Mouse (Mus musculus): ENCODE results near the gene Podxl2. TPM values are rescaled to one million over a fixed set of nuclear protein-coding genes. Genes with fewer than 3 reads are reported as not detected.
A peak's percentile ranks its signal among the peaks of the same experiment; 100 is the strongest.

Podxl2 gene
- polyA plus RNA-seq (2012; fragmentation: generic; extraction: Trizol), result 2.8 TPM
- long read RNA-seq, experiment 1, partial matches to known transcripts, result 1 of 8 reads
- long read RNA-seq, experiment 1, other reads (novel, unspliced or antisense), result 3 of 8 reads
- long read RNA-seq, experiment 2, transcript Podxl2-210 (8 exons, 2,065 nt), result major isoform, 18 of 21 reads
- long read RNA-seq, experiment 2, partial matches to known transcripts, result 0 of 21 reads
- long read RNA-seq, experiment 2, other reads (novel, unspliced or antisense), result 3 of 21 reads

DNA sequence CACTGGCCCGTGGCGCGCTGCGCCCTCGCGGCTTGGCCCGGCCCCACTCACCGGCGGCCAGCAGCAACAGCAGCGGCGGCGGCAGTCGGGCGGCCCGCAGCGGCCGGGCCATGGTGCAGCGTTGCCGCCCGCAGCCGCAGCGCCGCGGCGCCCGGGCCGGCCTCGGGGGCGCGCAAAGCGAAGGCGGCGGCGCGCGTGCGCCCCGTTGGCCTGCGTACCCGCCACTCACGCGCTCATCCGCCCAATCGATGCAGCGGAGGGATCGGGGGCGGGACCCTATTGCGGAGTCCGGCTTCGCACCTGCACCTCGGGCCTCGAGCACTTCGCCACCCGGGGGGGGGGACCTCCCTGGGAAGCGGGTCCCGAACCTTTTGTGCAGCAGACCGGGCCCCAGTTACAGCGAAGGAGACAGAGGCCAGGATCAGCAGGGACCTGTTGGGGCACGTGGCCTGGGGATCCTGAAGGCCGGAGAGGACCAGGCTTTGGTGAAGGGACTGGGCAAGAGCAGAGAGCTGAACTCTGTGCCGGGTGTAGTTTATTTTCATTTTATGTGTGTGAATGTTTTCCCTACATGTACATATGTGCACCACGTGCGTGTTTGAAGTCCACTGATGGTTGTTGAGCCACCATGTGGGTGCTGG lies at the start of gene Podxl2:
TSS of gene Podxl2 (minus strand) at position 177 of the 641 bp plus-strand sequence.
- TF ChIP-seq CEBPB (IDR thresholded peaks at IDR 0.05; ENCODE audit: low read depth) (no peak), USF1 (IDR thresholded peaks at IDR 0.05; ENCODE audit: low read depth) (no peak), FOSL1 (IDR thresholded peaks at IDR 0.05; ENCODE audit: insufficient read depth, low read length, poor library complexity, severe bottlenecking) (no peak), MAX (IDR thresholded peaks at IDR 0.05) (no peak), CTCF (IDR thresholded peaks at IDR 0.05; ENCODE audit: control insufficient read depth, insufficient read depth, insufficient read length) (no peak), MYOG (IDR thresholded peaks at IDR 0.05; ENCODE audit: control insufficient read depth, extremely low read depth, insufficient read length) (no peak), MYOD1 (IDR thresholded peaks at IDR 0.05; ENCODE audit: control insufficient read depth, insufficient read length, low read depth) (no peak)
- Histone ChIP-seq H3K79me2 (ENCODE audit: control insufficient read depth, insufficient read depth) (no peaks in the 10 kb centered on the region), H3ac (ENCODE audit: control insufficient read depth, insufficient read length, low read depth) (peak within 1 kb of the TSS; percentile 41), H3K79me3 (ENCODE audit: low read depth) (no peaks in the 10 kb centered on the region), H3K36me3 (ENCODE audit: control insufficient read depth, insufficient read depth) (peaks cover 3% of the 10 kb centered on the region), H3K4me3 (ENCODE audit: insufficient read depth, poor library complexity, severe bottlenecking) (peak within 1 kb of the TSS; percentile 6), H3K27me3 (ENCODE audit: control insufficient read depth, insufficient read depth, insufficient read length) (peaks cover 16% of the 10 kb centered on the region)

DNA sequence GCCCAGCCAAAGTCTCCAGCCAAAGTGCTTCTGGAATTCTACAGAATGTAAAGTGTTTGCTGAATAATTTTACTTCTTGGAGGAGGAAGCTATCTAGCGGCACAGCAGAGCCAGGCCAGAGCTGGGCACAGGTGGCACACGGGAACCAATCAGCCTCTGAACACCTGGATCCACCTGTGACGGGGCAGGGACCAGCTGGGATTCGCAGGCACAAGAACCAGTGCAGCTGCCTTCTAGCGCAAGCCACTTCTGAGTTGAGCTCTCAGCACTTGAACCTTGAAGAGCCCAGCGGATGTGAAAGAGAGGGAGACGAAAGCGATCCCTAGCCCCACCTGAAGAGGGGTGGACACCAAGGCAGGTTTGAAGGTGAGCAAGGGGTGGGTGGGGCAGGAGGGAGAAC lies 44.0 kb upstream of the Podxl2 start:
- TF ChIP-seq MAX (IDR thresholded peaks at IDR 0.05) (no peak), CEBPB (IDR thresholded peaks at IDR 0.05; ENCODE audit: low read depth) (no peak), MYOD1 (IDR thresholded peaks at IDR 0.05; ENCODE audit: control insufficient read depth, insufficient read length, low read depth) (no peak), CTCF (IDR thresholded peaks at IDR 0.05; ENCODE audit: control insufficient read depth, insufficient read depth, insufficient read length) (no peak), FOSL1 (IDR thresholded peaks at IDR 0.05; ENCODE audit: insufficient read depth, low read length, poor library complexity, severe bottlenecking) (no peak), USF1 (IDR thresholded peaks at IDR 0.05; ENCODE audit: low read depth) (no peak), MYOG (IDR thresholded peaks at IDR 0.05; ENCODE audit: control insufficient read depth, extremely low read depth, insufficient read length) (no peak)
- Histone ChIP-seq H3K79me3 (ENCODE audit: low read depth) (no peaks in the 10 kb centered on the region), H3K79me2 (ENCODE audit: control insufficient read depth, insufficient read depth) (no peaks in the 10 kb centered on the region), H3K4me3 (ENCODE audit: insufficient read depth, poor library complexity, severe bottlenecking) (no peak overlapping the region), H3K27me3 (ENCODE audit: control insufficient read depth, insufficient read depth, insufficient read length) (no peaks in the 10 kb centered on the region), H3K36me3 (ENCODE audit: control insufficient read depth, insufficient read depth) (no peaks in the 10 kb centered on the region), H3ac (ENCODE audit: control insufficient read depth, insufficient read length, low read depth) (no peak overlapping the region)

DNA sequence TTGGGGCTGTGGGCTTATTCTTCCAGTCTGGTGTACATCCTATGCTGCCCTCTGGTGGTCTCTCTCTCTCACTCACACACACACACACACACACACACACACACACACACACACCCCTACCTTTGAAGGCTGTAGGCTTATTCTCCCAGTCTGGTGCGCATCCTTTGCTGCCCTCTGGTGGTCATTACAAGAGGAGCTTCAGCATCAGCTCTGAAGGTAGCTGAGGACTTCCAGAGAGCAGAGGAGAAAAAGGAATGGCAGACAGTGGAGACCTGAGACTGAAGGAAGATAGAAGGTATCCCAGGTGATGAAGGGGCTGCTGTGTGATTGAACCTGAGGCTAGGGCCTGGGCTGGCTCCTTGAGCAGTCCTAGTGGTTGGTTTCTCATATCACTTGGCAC lies 41.3 kb upstream of the Podxl2 start:
- Histone ChIP-seq H3K79me2 (ENCODE audit: control insufficient read depth, insufficient read depth) (no peaks in the 10 kb centered on the region), H3K27me3 (ENCODE audit: control insufficient read depth, insufficient read depth, insufficient read length) (no peaks in the 10 kb centered on the region), H3K36me3 (ENCODE audit: control insufficient read depth, insufficient read depth) (peaks cover 5% of the 10 kb centered on the region), H3ac (ENCODE audit: control insufficient read depth, insufficient read length, low read depth) (no peak overlapping the region), H3K4me3 (ENCODE audit: insufficient read depth, poor library complexity, severe bottlenecking) (no peak overlapping the region), H3K79me3 (ENCODE audit: low read depth) (no peaks in the 10 kb centered on the region)
- peak; percentile 34 for TF ChIP-seq CTCF (IDR thresholded peaks at IDR 0.05; ENCODE audit: control insufficient read depth, insufficient read depth, insufficient read length)
- TF ChIP-seq CEBPB (IDR thresholded peaks at IDR 0.05; ENCODE audit: low read depth), result no peak

DNA sequence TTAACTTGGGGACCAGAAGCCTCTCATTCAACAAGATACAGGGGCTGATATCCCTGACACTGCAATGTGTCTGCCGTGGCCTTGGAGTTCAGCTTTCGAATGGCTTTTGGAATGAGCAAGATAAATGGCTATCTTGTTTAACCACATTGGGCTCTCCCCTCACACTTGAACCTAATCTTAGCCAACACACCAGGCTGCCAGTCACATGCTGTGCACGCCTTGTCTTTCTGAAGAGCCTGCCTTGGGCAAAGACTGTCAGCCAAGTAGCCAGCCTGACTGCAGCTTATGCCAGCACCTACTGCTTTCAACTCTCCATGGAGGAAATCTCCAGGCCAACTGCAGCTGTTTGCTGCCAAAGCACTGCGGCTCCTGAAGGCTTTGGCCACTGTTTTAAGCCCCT lies 40.7 kb upstream of the Podxl2 start:
- no peaks in the 10 kb centered on the region for H3K79me2 ChIP-seq (ENCODE audit: control insufficient read depth, insufficient read depth)
- no peak overlapping the region for H3K4me3 ChIP-seq (ENCODE audit: insufficient read depth, poor library complexity, severe bottlenecking)
- no peaks in the 10 kb centered on the region for H3K27me3 ChIP-seq (ENCODE audit: control insufficient read depth, insufficient read depth, insufficient read length)
- H3K79me3 ChIP-seq (ENCODE audit: low read depth), result no peaks in the 10 kb centered on the region
- no peak for TF ChIP-seq FOSL1 (IDR thresholded peaks at IDR 0.05; ENCODE audit: insufficient read depth, low read length, poor library complexity, severe bottlenecking)
- no peak for TF ChIP-seq USF1 (IDR thresholded peaks at IDR 0.05; ENCODE audit: low read depth)
- TF ChIP-seq MAX (IDR thresholded peaks at IDR 0.05), result no peak
- no peak for TF ChIP-seq CEBPB (IDR thresholded peaks at IDR 0.05; ENCODE audit: low read depth)
- no peak for TF ChIP-seq MYOG (IDR thresholded peaks at IDR 0.05; ENCODE audit: control insufficient read depth, extremely low read depth, insufficient read length)
- TF ChIP-seq CTCF (IDR thresholded peaks at IDR 0.05; ENCODE audit: control insufficient read depth, insufficient read depth, insufficient read length), result no peak
- no peak for TF ChIP-seq MYOD1 (IDR thresholded peaks at IDR 0.05; ENCODE audit: control insufficient read depth, insufficient read length, low read depth)
- H3ac ChIP-seq (ENCODE audit: control insufficient read depth, insufficient read length, low read depth), result no peak overlapping the region
- peaks cover 5% of the 10 kb centered on the region for H3K36me3 ChIP-seq (ENCODE audit: control insufficient read depth, insufficient read depth)

DNA sequence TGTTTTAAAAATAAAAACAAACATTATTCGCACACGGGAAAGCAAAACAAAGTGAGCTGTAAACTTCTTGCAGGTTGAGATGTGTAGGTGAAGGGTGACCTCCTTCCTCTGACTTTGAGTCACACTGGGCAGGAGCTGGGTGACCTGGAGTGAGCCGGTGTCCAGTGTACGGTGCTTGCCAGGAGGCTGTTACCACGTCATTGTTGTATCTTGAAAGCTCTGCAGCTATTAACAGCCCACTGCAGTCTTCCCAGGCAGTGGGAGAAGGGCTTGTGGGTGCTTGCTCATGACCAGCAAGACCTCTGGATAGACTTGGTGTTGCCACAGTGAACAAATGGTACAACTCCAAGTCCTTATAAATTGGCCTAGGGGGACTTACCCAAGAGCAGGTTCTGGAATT lies 40.0 kb upstream of the Podxl2 start:
- TF ChIP-seq USF1 (IDR thresholded peaks at IDR 0.05; ENCODE audit: low read depth) (no peak), CTCF (IDR thresholded peaks at IDR 0.05; ENCODE audit: control insufficient read depth, insufficient read depth, insufficient read length) (no peak), CEBPB (IDR thresholded peaks at IDR 0.05; ENCODE audit: low read depth) (no peak), FOSL1 (IDR thresholded peaks at IDR 0.05; ENCODE audit: insufficient read depth, low read length, poor library complexity, severe bottlenecking) (no peak), MYOG (IDR thresholded peaks at IDR 0.05; ENCODE audit: control insufficient read depth, extremely low read depth, insufficient read length) (no peak), MAX (IDR thresholded peaks at IDR 0.05) (no peak), MYOD1 (IDR thresholded peaks at IDR 0.05; ENCODE audit: control insufficient read depth, insufficient read length, low read depth) (no peak)
- no peak overlapping the region for H3ac ChIP-seq (ENCODE audit: control insufficient read depth, insufficient read length, low read depth)

More for the DNA sequence above, 40.0 kb upstream of the Podxl2 start:
- no peaks in the 10 kb centered on the region for H3K27me3 ChIP-seq (ENCODE audit: control insufficient read depth, insufficient read depth, insufficient read length)
- no peak overlapping the region for H3K4me3 ChIP-seq (ENCODE audit: insufficient read depth, poor library complexity, severe bottlenecking)
- H3K79me3 ChIP-seq (ENCODE audit: low read depth), result no peaks in the 10 kb centered on the region
- peaks cover 5% of the 10 kb centered on the region for H3K36me3 ChIP-seq (ENCODE audit: control insufficient read depth, insufficient read depth)
- no peaks in the 10 kb centered on the region for H3K79me2 ChIP-seq (ENCODE audit: control insufficient read depth, insufficient read depth)

All from C2C12 (cell line).